Mouse (Mus musculus) liver, embryonic 13.5 days (tissue): ENCODE measurements around the gene Alox12b. TPM values are rescaled to one million over a fixed set of nuclear protein-coding genes. Genes with fewer than 3 reads are reported as not detected.

Source experiments
- ATAC-seq: fragments of 200-750 bp; cut with Nextera tagmentation; 2 replicates; pipeline ENCODE4 v1.8.0; 2017; ENCODE audit warnings: low read depth, mild to moderate bottlenecking, moderate number of reproducible peaks, moderate library complexity
- DNase-seq: peaks from one replicate; pipeline ENCODE4 v3.0.0; 2022
- H3K27ac ChIP-seq: fragments of 300-500 bp; sonication (generic); 2 replicates; pipeline ENCODE4 v1.5.1; 2015; ENCODE audit warnings: moderate library complexity, mild to moderate bottlenecking, inconsistent platforms
- H3K27me3 ChIP-seq: fragments of 300-500 bp; sonication (generic); 2 replicates; pipeline ENCODE4 v1.6.1; 2015; ENCODE audit warnings: mild to moderate bottlenecking, inconsistent platforms
- H3K36me3 ChIP-seq: fragments of 300-500 bp; sonication (generic); 2 replicates; pipeline ENCODE4 v1.6.1; 2015; ENCODE audit warnings: mild to moderate bottlenecking, inconsistent platforms
- H3K4me1 ChIP-seq: fragments of 300-500 bp; sonication (generic); replicated peaks from 2 replicates; pipeline ENCODE4 v1.6.1; 2015; ENCODE audit warnings: inconsistent platforms
- H3K4me2 ChIP-seq: fragments of 300-500 bp; sonication (generic); 2 replicates; pipeline ENCODE4 v1.6.1; 2015; ENCODE audit warnings: inconsistent platforms, mild to moderate bottlenecking, moderate library complexity
- H3K4me3 ChIP-seq: fragments of 300-500 bp; sonication (generic); replicated peaks from 2 replicates; pipeline ENCODE4 v1.5.1; 2015; ENCODE audit warnings: mild to moderate bottlenecking, inconsistent platforms
- H3K9ac ChIP-seq: fragments of 300-500 bp; sonication (generic); 2 replicates; pipeline ENCODE4 v1.6.1; 2015; ENCODE audit warnings: mild to moderate bottlenecking, inconsistent platforms
- H3K9me3 ChIP-seq: fragments of 300-500 bp; sonication (generic); replicated peaks from 2 replicates; pipeline ENCODE4 v1.6.1; 2016; ENCODE audit warnings: inconsistent platforms
- WGBS: fragments of 180-500 bp; shearing (Covaris S2); methylation state at CpG from one replicate; pipeline ENCODE4 v1.1.7; 2015; ENCODE audit not compliant: insufficient replicate concordance; 5-methylcytosine and 5-hydroxymethylcytosine counted together
- polyA plus RNA-seq: library from polyadenylated mRNA; unstranded; fragments of >200 nt; fragmentation: Nextera tagmentation; extraction: Ambion mirVana; gene quantifications from 2 replicates; pipeline ENCODE4 v1.2.1, GENCODE M21; 2015

The Alox12b gene
- polyA plus RNA-seq, 1 experiment from 2014 or later: not detected

- H3K4me3 ChIP-seq: no peak overlapping the region
- ATAC-seq: no peak
- no peaks in the 10 kb centered on the region for H3K9me3 ChIP-seq
- no peak overlapping the region for H3K9ac ChIP-seq
- H3K4me2 ChIP-seq: no peak overlapping the region
- DNase-seq: no peak
- H3K36me3 ChIP-seq: no peaks in the 10 kb centered on the region
- no peak overlapping the region for H3K27ac ChIP-seq
- H3K27me3 ChIP-seq: peaks cover 7% of the 10 kb centered on the region; the same call in 1 of the 2 replicates
- 62% methylated on average over 4 of the region's 4 CpGs for WGBS
- H3K4me1 ChIP-seq: no peaks in the 10 kb centered on the region
Measured at GRCm38 (mm10) chr11:69180120-69180519, 23.3 kb downstream of the Alox12b start.

- no peaks in the 10 kb centered on the region for H3K36me3 ChIP-seq
- H3K4me3 ChIP-seq: no peak overlapping the region
- H3K9ac ChIP-seq: no peak overlapping the region
- H3K27me3 ChIP-seq: no peaks in the 10 kb centered on the region
- ATAC-seq (no peak), DNase-seq (no peak)
- no peaks in the 10 kb centered on the region for H3K4me1 ChIP-seq
- 67% methylated on average over 5 of the region's 5 CpGs for WGBS
- H3K9me3 ChIP-seq: no peaks in the 10 kb centered on the region
- no peak overlapping the region for H3K4me2 ChIP-seq
- H3K27ac ChIP-seq: no peak overlapping the region
Measured at GRCm38 (mm10) chr11:69185031-69185430, 28.2 kb downstream of the Alox12b start.

GRCm38 (mm10) chr11:69185936-69186335 is 29.1 kb downstream of the Alox12b start:
- Histone ChIP-seq H3K9me3 (no peaks in the 10 kb centered on the region), H3K4me3 (no peak overlapping the region), H3K36me3 (no peaks in the 10 kb centered on the region), H3K9ac (no peak overlapping the region), H3K27ac (no peak overlapping the region), H3K4me2 (no peak overlapping the region), H3K4me1 (no peaks in the 10 kb centered on the region), H3K27me3 (no peaks in the 10 kb centered on the region)
- DNase-seq (no peak), ATAC-seq (no peak)
- 57% methylated on average over 6 of the region's 6 CpGs for WGBS

- Histone ChIP-seq H3K9me3 (no peaks in the 10 kb centered on the region), H3K36me3 (no peaks in the 10 kb centered on the region), H3K4me1 (no peaks in the 10 kb centered on the region), H3K27me3 (peaks cover 37% of the 10 kb centered on the region), H3K4me3 (no peak overlapping the region), H3K9ac (no peak overlapping the region), H3K4me2 (no peak overlapping the region), H3K27ac (no peak overlapping the region)
- ATAC-seq (no peak), DNase-seq (no peak)
- 4% methylated on average over 1 of the region's 1 CpGs for WGBS
Measured at GRCm38 (mm10) chr11:69192840-69193239, 36.1 kb downstream of the Alox12b start.

- Histone ChIP-seq H3K9me3 (no peaks in the 10 kb centered on the region), H3K27me3 (peaks cover 53% of the 10 kb centered on the region), H3K4me3 (no peak overlapping the region), H3K36me3 (no peaks in the 10 kb centered on the region), H3K4me2 (0 out of 2 replicates have a peak overlapping the region, but pooled peaks have one; percentile 22), H3K4me1 (no peaks in the 10 kb centered on the region), H3K9ac (no peak overlapping the region), H3K27ac (no peak overlapping the region)
- ATAC-seq: no peak
- 8% methylated on average over 5 of the region's 5 CpGs for WGBS
- no peak for DNase-seq
Measured at GRCm38 (mm10) chr11:69196766-69197165, 40.0 kb downstream of the Alox12b start.

- 2% methylated on average over 14 of the region's 14 CpGs for WGBS
- ATAC-seq (no peak), DNase-seq (no peak)
- Histone ChIP-seq H3K36me3 (no peaks in the 10 kb centered on the region), H3K4me3 (no peak overlapping the region), H3K9ac (no peak overlapping the region), H3K27ac (no peak overlapping the region), H3K4me1 (no peaks in the 10 kb centered on the region; the same call in 1 of the 2 replicates), H3K9me3 (no peaks in the 10 kb centered on the region), H3K4me2 (peak overlapping the region; percentile 22; the same call in 1 of the 2 replicates), H3K27me3 (peaks cover 53% of the 10 kb centered on the region)
Measured at GRCm38 (mm10) chr11:69197194-69197593, 40.4 kb downstream of the Alox12b start.

- Histone ChIP-seq H3K4me2 (peak within 1 kb of the TSS; percentile 22; the same call in 1 of the 2 replicates), H3K4me3 (no peak within 1 kb of the TSS), H3K4me1 (no peaks in the 10 kb centered on the region; the same call in 1 of the 2 replicates), H3K36me3 (no peaks in the 10 kb centered on the region), H3K27ac (no peak within 1 kb of the TSS), H3K9me3 (no peaks in the 10 kb centered on the region), H3K9ac (no peak within 1 kb of the TSS), H3K27me3 (peaks cover 53% of the 10 kb centered on the region)
- no peak for DNase-seq
- 28% methylated on average over 6 of the region's 6 CpGs for WGBS
- no peak for ATAC-seq
Measured at GRCm38 (mm10) chr11:69197743-69198142, 41.0 kb downstream of the Alox12b start, which contains the start of gene Alox8. Gene Alox8, minus strand, starts transcription at chr11:69197843.

GRCm38 (mm10) chr11:69199251-69199650 is 42.5 kb downstream of the Alox12b start:
- DNase-seq (no peak), ATAC-seq (no peak)
- WGBS: 48% methylated on average over 1 of the region's 1 CpGs
- Histone ChIP-seq H3K36me3 (no peaks in the 10 kb centered on the region), H3K4me3 (no peak overlapping the region), H3K27me3 (peaks cover 47% of the 10 kb centered on the region), H3K27ac (no peak overlapping the region), H3K4me2 (no peak overlapping the region), H3K9me3 (no peaks in the 10 kb centered on the region), H3K4me1 (no peaks in the 10 kb centered on the region; the same call in 1 of the 2 replicates), H3K9ac (no peak overlapping the region)

GRCm38 (mm10) chr11:69200231-69200630 is 43.4 kb downstream of the Alox12b start:
- Histone ChIP-seq H3K9me3 (no peaks in the 10 kb centered on the region), H3K27ac (no peak overlapping the region), H3K4me2 (no peak overlapping the region), H3K27me3 (peaks cover 43% of the 10 kb centered on the region), H3K4me3 (no peak overlapping the region), H3K36me3 (no peaks in the 10 kb centered on the region), H3K4me1 (no peaks in the 10 kb centered on the region; the same call in 1 of the 2 replicates), H3K9ac (no peak overlapping the region)
- 26% methylated on average over 6 of the region's 6 CpGs for WGBS
- DNase-seq (no peak), ATAC-seq (no peak)

GRCm38 (mm10) chr11:69202469-69203230 is 45.9 kb downstream of the Alox12b start:
- Histone ChIP-seq H3K9me3 (no peaks in the 10 kb centered on the region), H3K4me1 (no peaks in the 10 kb centered on the region; the same call in 1 of the 2 replicates), H3K9ac (no peak overlapping the region), H3K36me3 (no peaks in the 10 kb centered on the region), H3K27ac (no peak overlapping the region), H3K27me3 (peaks cover 28% of the 10 kb centered on the region), H3K4me2 (no peak overlapping the region), H3K4me3 (no peak overlapping the region)
- no peak for ATAC-seq
- 24% methylated on average over 13 of the region's 13 CpGs for WGBS
- no peak for DNase-seq

- Histone ChIP-seq H3K9ac (no peak overlapping the region), H3K4me3 (no peak overlapping the region), H3K4me2 (no peak overlapping the region), H3K36me3 (no peaks in the 10 kb centered on the region), H3K27ac (no peak overlapping the region), H3K9me3 (no peaks in the 10 kb centered on the region), H3K27me3 (peaks cover 7% of the 10 kb centered on the region), H3K4me1 (no peaks in the 10 kb centered on the region)
- DNase-seq (no peak), ATAC-seq (no peak)
- 22% methylated on average over 2 of the region's 2 CpGs for WGBS
Measured at GRCm38 (mm10) chr11:69211431-69211830, 54.6 kb downstream of the Alox12b start.

GRCm38 (mm10) chr11:69217411-69217810 is 60.6 kb downstream of the Alox12b start:
- no peak overlapping the region for H3K4me2 ChIP-seq
- no peak for ATAC-seq
- 0 out of 2 replicates have a peak, but pooled peaks cover 2% of the 10 kb centered on the region for H3K27me3 ChIP-seq
- H3K4me3 ChIP-seq: no peak overlapping the region
- H3K9ac ChIP-seq: no peak overlapping the region
- no peak for DNase-seq
- H3K9me3 ChIP-seq: no peaks in the 10 kb centered on the region
- no peaks in the 10 kb centered on the region for H3K36me3 ChIP-seq
- no peak overlapping the region for H3K27ac ChIP-seq
- 73% methylated on average over 5 of the region's 5 CpGs for WGBS
- no peaks in the 10 kb centered on the region for H3K4me1 ChIP-seq
